Mouse (Mus musculus) urinary bladder, postnatal 25 days (tissue): ENCODE data around the gene Slc9a3r1.

Source experiments
- DNase-seq: peaks from one replicate; pipeline ENCODE4 v3.0.0; 2022; ENCODE audit warnings: low spot score

Slc9a3r1 gene

DNA sequence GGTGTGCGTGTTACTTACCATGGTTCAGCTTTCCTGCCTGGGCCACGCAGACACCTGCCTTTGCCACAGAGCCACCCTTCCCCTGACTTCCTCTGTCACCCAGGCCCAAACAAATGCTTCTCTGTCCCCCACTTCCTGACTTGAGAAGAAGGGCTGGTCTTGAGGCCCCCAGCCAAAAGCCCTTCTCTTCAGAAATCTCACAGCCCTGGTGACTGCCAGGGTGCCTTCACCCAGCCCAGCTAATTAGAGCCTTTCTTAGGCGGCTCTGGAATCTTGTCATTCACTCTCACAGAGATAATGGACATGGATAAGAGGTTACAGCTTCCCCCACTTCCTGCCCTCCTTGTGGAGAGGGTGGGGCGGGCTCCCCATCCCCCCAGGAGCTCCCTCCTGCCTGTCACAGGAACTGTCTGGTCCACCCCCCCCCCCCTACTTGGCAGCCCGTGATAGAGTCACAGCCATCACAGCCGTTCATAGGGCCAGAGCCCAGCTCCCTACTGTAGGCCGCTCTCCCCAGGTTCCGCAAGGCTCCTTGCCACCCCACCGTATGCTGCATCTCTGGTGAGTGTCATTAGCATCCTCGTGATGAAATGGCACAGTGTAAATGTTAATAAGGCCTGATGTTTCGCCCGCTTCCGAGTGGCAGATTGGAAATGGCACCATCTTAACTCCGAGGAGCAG is 63.8 kb downstream of the Slc9a3r1 start:
- no peak for DNase-seq

DNA sequence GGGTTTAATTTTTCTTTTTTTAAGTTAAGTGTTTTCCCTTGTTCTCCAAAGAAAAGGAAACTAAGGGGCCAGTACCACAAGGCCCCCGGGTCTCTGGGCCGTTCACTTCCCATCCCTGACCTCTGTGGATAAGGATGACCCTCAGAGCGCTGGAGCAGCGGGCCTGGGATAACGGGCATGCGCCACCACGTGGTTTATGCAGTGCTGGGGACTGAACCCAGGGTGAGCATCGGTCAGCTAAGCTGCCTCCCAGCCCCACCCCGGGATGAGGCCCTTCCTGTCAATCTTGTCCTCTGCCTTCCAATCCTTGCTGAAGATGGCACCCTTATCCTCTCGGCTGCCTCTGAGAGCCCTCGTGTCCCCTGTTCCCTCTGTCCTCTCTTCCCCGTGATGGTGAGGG is 64.5 kb downstream of the Slc9a3r1 start:
- DNase-seq = no peak

DNA sequence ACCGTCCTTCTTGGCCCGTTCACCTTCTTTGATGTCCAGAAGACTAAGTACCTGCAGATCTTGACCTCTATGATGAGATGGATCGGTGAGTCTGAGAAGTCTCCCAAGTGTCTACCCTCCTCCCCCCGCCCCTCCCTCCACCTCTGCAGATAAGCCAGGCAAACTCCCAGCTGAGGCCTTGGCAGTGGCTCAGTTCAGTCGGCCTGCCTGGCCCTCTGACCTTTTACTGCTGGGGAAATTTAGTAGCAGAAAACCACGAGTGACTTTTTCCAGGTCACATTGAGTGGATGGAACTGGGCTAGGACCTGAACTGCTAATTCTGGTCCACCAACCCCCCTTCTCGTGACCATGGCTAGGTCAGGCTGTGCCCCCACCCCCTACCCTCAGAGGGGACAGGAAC is 65.3 kb downstream of the Slc9a3r1 start:
- no peak for DNase-seq

DNA sequence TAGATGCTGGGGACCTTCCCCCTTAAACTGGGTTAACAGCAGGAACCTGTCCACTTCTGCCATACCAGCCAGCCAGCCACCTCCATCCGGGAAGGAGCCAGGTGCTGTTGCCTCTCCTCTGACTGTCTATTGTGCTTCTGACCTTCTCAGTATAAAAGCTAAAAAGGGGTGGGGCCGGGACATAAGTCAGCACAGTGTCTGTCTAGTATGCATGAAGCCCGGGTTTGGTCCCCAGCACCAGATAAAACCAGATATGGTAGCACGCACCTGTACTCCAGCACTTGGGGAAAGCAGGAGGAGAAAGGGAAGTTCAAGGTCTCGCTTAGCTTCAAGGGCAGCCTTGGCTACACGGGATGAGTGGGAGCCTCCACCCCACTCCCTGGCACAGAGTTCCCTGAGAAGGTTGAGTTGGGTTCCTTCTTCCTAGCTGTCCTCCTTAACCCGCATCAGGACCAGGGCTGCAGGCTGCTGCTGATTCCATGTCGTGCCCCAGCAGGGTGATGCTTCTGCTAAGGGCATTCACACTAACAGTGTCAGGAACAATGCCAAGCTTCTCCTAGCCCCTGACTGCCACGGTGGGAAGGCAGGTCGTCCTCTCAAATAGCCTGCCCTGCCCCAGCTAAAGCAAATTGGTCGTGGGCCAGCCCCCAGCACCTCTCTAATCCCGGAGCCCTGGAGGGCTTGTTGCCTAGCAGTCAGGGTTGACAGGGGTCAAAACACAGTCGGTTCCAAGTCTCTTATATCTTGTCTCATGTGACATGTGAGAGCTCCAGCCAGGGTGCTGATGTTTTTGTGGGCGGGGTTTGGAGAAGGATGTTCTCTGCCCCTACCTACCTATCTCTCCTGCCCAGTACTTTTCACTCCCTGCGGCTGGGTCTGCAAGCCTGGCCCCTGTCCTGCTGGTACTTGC is 66.1 kb downstream of the Slc9a3r1 start:
- no peak for DNase-seq
